Mouse (Mus musculus) E14TG2a.4 (cell line): ENCODE data around the gene Ubash3a.

Experiments
- CTCF ChIP-seq: conservative IDR thresholded peaks from 2 replicates; pipeline ENCODE4 v1.5.1; 2014; ENCODE audit warnings: low read length
- NANOG ChIP-seq: IDR thresholded peaks from 2 replicates; pipeline ENCODE4 v1.6.1; 2014; ENCODE audit warnings: borderline replicate concordance, low read length, mixed read lengths

DNA sequence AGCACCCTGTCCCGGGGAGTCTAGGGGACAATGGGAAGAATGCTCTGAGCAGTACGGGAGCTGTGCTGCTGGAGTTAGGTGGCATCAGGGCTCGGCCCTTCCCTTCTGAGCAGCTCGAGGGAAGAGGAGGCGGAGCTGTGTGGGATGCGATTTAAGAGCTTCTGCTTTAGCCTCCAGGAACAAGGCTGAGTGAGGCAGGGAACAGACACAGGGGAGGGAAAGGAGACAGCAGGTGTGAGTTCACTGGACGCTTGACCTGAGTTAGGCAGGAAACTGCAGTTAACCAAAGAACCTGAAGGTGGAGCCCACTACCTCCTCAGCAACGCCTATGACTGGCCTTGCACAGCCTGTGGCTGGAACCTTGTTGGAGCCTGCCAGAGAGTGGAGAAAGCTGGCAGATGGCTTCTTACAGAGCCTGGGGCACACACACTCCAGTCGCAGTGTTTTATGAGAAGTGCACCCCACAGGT lies 46.8 kb downstream of the Ubash3a start:
- TF ChIP-seq CTCF (peak; percentile 72), NANOG (no peak)
